Mouse (Mus musculus) fibroblast of lung, adult 2 months (primary cell): ENCODE measurements around the gene Limk2.

Experiments
- DNase-seq: peaks from one replicate; pipeline ENCODE4 v3.0.0-alpha.2; 2011; ENCODE audit warnings: low read depth

Limk2 gene

GRCm38 (mm10) chr11:3297871-3298812, 110.8 kb downstream of the Limk2 start:
- no peak for DNase-seq

GRCm38 (mm10) chr11:3296056-3296455, 112.9 kb downstream of the Limk2 start:
- DNase-seq = no peak

- DNase-seq = no peak
These were observed 114.3 kb downstream of the Limk2 start for GRCm38 (mm10) chr11:3294641-3295040.
